Mouse (Mus musculus) heart, postnatal 0 days (tissue): ENCODE measurements at regions not wholly inside any gene's neighbourhood (a gene's known extent, or its start where the extent isn't known, plus 50 kb on each side); places are given as distances from the start of the nearest gene placed in this dataset.
A peak's percentile ranks its signal among the peaks of the same experiment; 100 is the strongest.

Experiments
- ATAC-seq: fragments of 200-750 bp; cut with Nextera tagmentation; 2 replicates; pipeline ENCODE4 v1.8.0; 2017; ENCODE audit warnings: low read depth, moderate number of reproducible peaks, moderate library complexity; ENCODE audit not compliant: insufficient read depth
- DNase-seq: peaks from one replicate; pipeline ENCODE4 v3.0.0-alpha.2; 2016; ENCODE audit warnings: low spot score
- H3K27ac ChIP-seq: fragments of 300-500 bp; sonication (generic); 2 replicates; pipeline ENCODE4 v1.5.1; 2014; ENCODE audit warnings: low read depth, mild to moderate bottlenecking
- H3K27me3 ChIP-seq: fragments of 300-500 bp; sonication (generic); 2 replicates; pipeline ENCODE4 v1.6.1; 2014; ENCODE audit warnings: low read length, mixed read lengths; ENCODE audit not compliant: control insufficient read depth, insufficient read depth
- H3K36me3 ChIP-seq: fragments of 300-500 bp; sonication (generic); replicated peaks from 2 replicates; pipeline ENCODE4 v1.6.1; 2014; ENCODE audit warnings: low read length, mixed read lengths; ENCODE audit not compliant: control insufficient read depth, insufficient read depth
- H3K4me1 ChIP-seq: fragments of 300-500 bp; sonication (generic); 2 replicates; pipeline ENCODE4 v1.6.1; 2014; ENCODE audit warnings: antibody characterized with exemption; ENCODE audit not compliant: control insufficient read depth, insufficient read depth
- H3K4me2 ChIP-seq: fragments of 300-500 bp; sonication (generic); 2 replicates; pipeline ENCODE4 v1.6.1; 2014; ENCODE audit warnings: low read depth, mild to moderate bottlenecking, low read length, moderate library complexity
- H3K4me3 ChIP-seq: fragments of 300-500 bp; sonication (generic); 2 replicates; pipeline ENCODE4 v1.5.1; 2014; ENCODE audit warnings: low read depth, low read length
- H3K9ac ChIP-seq: fragments of 300-500 bp; sonication (generic); replicated peaks from 2 replicates; pipeline ENCODE4 v1.6.1; 2014; ENCODE audit warnings: low read depth, low read length, mixed read lengths
- H3K9me3 ChIP-seq: fragments of 300-500 bp; sonication (generic); replicated peaks from 2 replicates; pipeline ENCODE4 v1.6.1; 2016; ENCODE audit warnings: low read length; ENCODE audit not compliant: control insufficient read depth
- CTCF ChIP-seq: IDR thresholded peaks from 2 replicates; pipeline ENCODE4 v1.5.1; 2016; ENCODE audit warnings: antibody characterized with exemption, control low read depth, low read depth
- EP300 ChIP-seq: IDR thresholded peaks from 2 replicates; pipeline ENCODE4 v1.6.1; 2016; ENCODE audit warnings: antibody characterized with exemption, low read depth
- WGBS: fragments of 180-500 bp; shearing (Covaris S2); extraction: QIAGEN DNeasy Blood & Tissue Kit; methylation state at CpG from one replicate; pipeline ENCODE4 v1.1.7; 2014; 5-methylcytosine and 5-hydroxymethylcytosine counted together

GRCm38 (mm10) chr10:118797256-118797655 is 72.8 kb downstream of the Dyrk2 start:
- H3K4me3 ChIP-seq: no peak overlapping the region
- no peak for TF ChIP-seq CTCF
- TF ChIP-seq EP300: no peak
- 70% methylated on average over 5 of the region's 5 CpGs for WGBS
- no peaks in the 10 kb centered on the region for H3K9me3 ChIP-seq
- H3K4me2 ChIP-seq: no peak overlapping the region
- DNase-seq: no peak
- H3K36me3 ChIP-seq: no peaks in the 10 kb centered on the region
- no peak overlapping the region for H3K27ac ChIP-seq
- H3K27me3 ChIP-seq: no peaks in the 10 kb centered on the region
- no peaks in the 10 kb centered on the region; the same call in 1 of the 2 replicates for H3K4me1 ChIP-seq
- no peak overlapping the region for H3K9ac ChIP-seq
- no peak for ATAC-seq

- H3K4me3 ChIP-seq: no peak overlapping the region
- WGBS: 36% methylated on average over 8 of the region's 8 CpGs
- H3K9me3 ChIP-seq: no peaks in the 10 kb centered on the region
- H3K27me3 ChIP-seq: no peaks in the 10 kb centered on the region
- TF ChIP-seq CTCF (peak; percentile 6; the same call in 1 of the 2 replicates), EP300 (peak; percentile 96)
- peak; percentile 93 for DNase-seq
- no peak overlapping the region for H3K4me2 ChIP-seq
- peak; percentile 98 for ATAC-seq
- H3K4me1 ChIP-seq: peaks cover 10% of the 10 kb centered on the region
- H3K27ac ChIP-seq: peak overlapping the region; percentile 75
- H3K36me3 ChIP-seq: no peaks in the 10 kb centered on the region
- no peak overlapping the region for H3K9ac ChIP-seq
These were observed 70.2 kb downstream of the Dyrk2 start for GRCm38 (mm10) chr10:118799767-118800166.

- no peak for TF ChIP-seq CTCF
- no peak for TF ChIP-seq EP300
- no peak for ATAC-seq
- DNase-seq: no peak
- peak overlapping the region; percentile 11; the same call in 1 of the 2 replicates for H3K4me2 ChIP-seq
- no peaks in the 10 kb centered on the region for H3K9me3 ChIP-seq
- H3K4me3 ChIP-seq: no peak overlapping the region
- no peaks in the 10 kb centered on the region for H3K36me3 ChIP-seq
- H3K27me3 ChIP-seq: no peaks in the 10 kb centered on the region
- no peak overlapping the region for H3K9ac ChIP-seq
- 54% methylated on average over 20 of the region's 20 CpGs for WGBS
- H3K27ac ChIP-seq: no peak overlapping the region
- H3K4me1 ChIP-seq: peaks cover 13% of the 10 kb centered on the region
These were observed 66.0 kb downstream of the Dyrk2 start for GRCm38 (mm10) chr10:118803922-118804557.

- Histone ChIP-seq H3K4me3 (no peak overlapping the region), H3K9ac (no peak overlapping the region), H3K9me3 (no peaks in the 10 kb centered on the region), H3K4me1 (peaks cover 13% of the 10 kb centered on the region), H3K36me3 (no peaks in the 10 kb centered on the region), H3K4me2 (0 out of 2 replicates have a peak overlapping the region, but pooled peaks have one; percentile 11), H3K27me3 (no peaks in the 10 kb centered on the region), H3K27ac (no peak overlapping the region)
- no peak for ATAC-seq
- WGBS: 25% methylated on average over 5 of the region's 5 CpGs
- TF ChIP-seq EP300 (no peak), CTCF (no peak)
- no peak for DNase-seq
These were observed 65.4 kb downstream of the Dyrk2 start for GRCm38 (mm10) chr10:118804574-118804973.
